Mouse (Mus musculus) erythroblast, embryonic 14.5 days (primary cell): ENCODE measurements around the gene Card6.

Experiments
- GATA1 ChIP-seq: IDR thresholded peaks from 2 replicates; pipeline ENCODE4 v1.6.1; 2012; ENCODE audit warnings: low read length, inconsistent platforms, mixed read lengths
- TAL1 ChIP-seq: IDR thresholded peaks from 3 replicates; pipeline ENCODE4 v1.6.1; 2012; ENCODE audit warnings: low read length, inconsistent platforms, mixed read lengths

DNA sequence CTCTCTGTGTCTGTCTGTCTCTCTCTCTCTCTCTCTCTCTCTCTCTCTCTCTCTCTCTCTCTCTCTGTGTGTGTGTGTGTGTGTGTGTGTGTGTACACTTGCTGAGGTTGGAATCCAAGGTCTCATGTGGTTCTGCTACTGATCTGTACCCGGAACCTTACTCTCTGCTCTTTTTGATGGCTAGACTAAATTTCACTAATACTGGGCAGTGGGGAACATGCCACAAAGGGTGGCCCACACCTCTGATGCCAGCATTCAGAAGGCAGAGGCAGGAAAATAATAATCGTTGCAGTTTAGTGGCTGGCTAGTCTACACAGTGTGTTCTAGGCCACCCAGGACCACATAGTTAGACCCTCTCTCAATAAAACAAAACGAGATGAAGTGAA is 309 bp upstream of the Card6 start:
- no peak for TF ChIP-seq TAL1
- TF ChIP-seq GATA1, result no peak
